Mouse (Mus musculus) hindbrain, embryonic 10.5 days (tissue): Measurements from ENCODE around the gene Fgf8. TPM values are rescaled to one million over a fixed set of nuclear protein-coding genes. Genes with fewer than 3 reads are reported as not detected.

Experiments
- DNase-seq: peaks from one replicate; pipeline ENCODE4 v3.0.0-alpha.2; 2017; ENCODE audit warnings: low spot score
- H3K27ac ChIP-seq: fragments of 300-500 bp; sonication (generic); 2 replicates; pipeline ENCODE4 v1.5.1; 2016; ENCODE audit warnings: mild to moderate bottlenecking, moderate library complexity
- H3K27me3 ChIP-seq: fragments of 300-500 bp; sonication (generic); 2 replicates; pipeline ENCODE4 v1.6.1; 2016; ENCODE audit warnings: mild to moderate bottlenecking; ENCODE audit not compliant: poor library complexity, insufficient read depth, severe bottlenecking
- H3K36me3 ChIP-seq: fragments of 300-500 bp; sonication (generic); 2 replicates; pipeline ENCODE4 v1.6.1; 2016; ENCODE audit warnings: mild to moderate bottlenecking, moderate library complexity
- H3K4me1 ChIP-seq: fragments of 300-500 bp; sonication (generic); replicated peaks from 2 replicates; pipeline ENCODE4 v1.6.1; 2016; ENCODE audit warnings: mild to moderate bottlenecking
- H3K4me3 ChIP-seq: fragments of 300-500 bp; sonication (generic); 2 replicates; pipeline ENCODE4 v1.5.1; 2016; ENCODE audit warnings: mild to moderate bottlenecking, moderate library complexity
- H3K9me3 ChIP-seq: fragments of 300-500 bp; sonication (generic); 2 replicates; pipeline ENCODE4 v1.6.1; 2016; ENCODE audit warnings: mild to moderate bottlenecking, moderate library complexity
- WGBS: fragments of 180-500 bp; shearing (Covaris S2); methylation state at CpG from one replicate; pipeline ENCODE4 v1.1.7; 2016; 5-methylcytosine and 5-hydroxymethylcytosine counted together
- polyA plus RNA-seq: library from polyadenylated mRNA; unstranded; fragments of >200 nt; fragmentation: Nextera tagmentation; extraction: Ambion mirVana; gene quantifications from 2 replicates; pipeline ENCODE4 v1.2.1, GENCODE M21; 2016

The Fgf8 gene
- polyA plus RNA-seq, 1 experiment from 2014 or later: 3.4 TPM

DNA sequence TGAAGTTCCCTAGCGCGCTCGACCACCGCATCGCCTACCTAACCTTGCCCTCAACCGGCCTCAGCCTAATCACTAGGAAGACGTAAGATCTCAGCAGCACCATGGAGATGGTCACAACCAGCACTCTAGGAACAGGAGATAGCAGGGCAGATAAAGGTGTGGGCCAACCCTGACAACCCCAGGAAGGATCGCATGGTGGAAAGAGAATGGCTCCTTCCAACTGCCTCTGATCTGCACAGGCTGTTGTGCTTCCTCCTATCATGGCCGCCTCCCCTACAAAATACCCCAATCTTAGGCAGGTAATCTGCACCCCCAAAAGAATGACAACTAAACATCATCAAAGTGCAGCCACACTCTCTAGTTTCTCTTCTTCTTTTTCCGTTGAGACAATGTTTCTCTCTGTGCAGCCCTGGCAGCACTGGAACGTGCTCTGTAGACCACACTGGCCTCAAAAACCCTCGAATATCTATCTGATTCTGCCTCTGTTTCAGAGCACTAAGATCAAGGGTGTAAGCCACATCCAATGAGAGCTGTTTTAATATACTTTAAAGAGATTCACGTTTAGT, 37.7 kb upstream of the Fgf8 start:
- WGBS: 94% methylated on average over 13 of the region's 13 CpGs
- Histone ChIP-seq H3K27ac (no peak overlapping the region), H3K27me3 (no peaks in the 10 kb centered on the region), H3K36me3 (peaks cover 59% of the 10 kb centered on the region), H3K9me3 (no peaks in the 10 kb centered on the region), H3K4me3 (peak overlapping the region; percentile 95; the same call in 1 of the 2 replicates), H3K4me1 (peaks cover 35% of the 10 kb centered on the region)
- no peak for DNase-seq

DNA sequence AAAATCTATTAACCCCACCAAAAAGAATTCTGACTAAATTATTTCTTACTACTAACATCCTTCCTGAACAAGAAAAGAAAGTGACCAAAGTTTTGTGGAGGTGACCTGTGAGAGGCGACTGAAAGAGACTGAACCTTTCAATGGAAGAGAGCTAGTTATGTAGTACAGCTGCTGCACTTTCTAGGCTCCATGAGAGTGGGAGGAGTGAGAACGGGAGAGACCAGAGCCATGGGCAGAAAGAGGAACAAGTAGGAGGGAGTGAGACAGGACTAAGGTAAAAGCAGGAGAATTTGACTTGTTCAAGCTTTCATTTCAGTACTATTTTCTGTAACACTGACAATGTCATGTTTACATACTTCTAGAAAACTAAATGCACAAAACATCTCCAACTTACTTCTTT, 32.8 kb upstream of the Fgf8 start:
- Histone ChIP-seq H3K4me1 (peaks cover 11% of the 10 kb centered on the region), H3K4me3 (no peak overlapping the region), H3K27ac (no peak overlapping the region), H3K9me3 (no peaks in the 10 kb centered on the region), H3K27me3 (no peaks in the 10 kb centered on the region), H3K36me3 (peaks cover 100% of the 10 kb centered on the region)
- 84% methylated on average over 2 of the region's 2 CpGs for WGBS
- no peak for DNase-seq

DNA sequence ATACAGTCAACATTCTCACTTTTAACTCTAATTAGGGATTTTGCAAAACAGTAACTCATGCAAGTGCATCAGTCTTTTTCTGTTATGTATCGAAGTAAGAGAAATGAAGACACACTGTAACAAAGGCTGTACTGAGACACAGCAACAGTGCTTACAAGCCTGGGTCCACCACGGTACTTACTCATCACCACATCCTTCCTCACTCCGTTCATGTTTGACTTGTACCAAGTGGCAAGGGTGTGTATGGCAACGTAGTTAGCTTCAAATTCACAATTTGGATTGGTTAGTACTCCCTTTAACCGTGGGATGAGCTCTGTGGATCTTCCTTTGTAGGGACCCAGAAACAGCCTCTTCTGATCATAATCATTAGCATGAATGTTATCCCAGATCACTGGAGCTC, 28.8 kb upstream of the Fgf8 start:
- no peaks in the 10 kb centered on the region for H3K4me1 ChIP-seq
- no peaks in the 10 kb centered on the region for H3K9me3 ChIP-seq
- no peak for DNase-seq
- no peak overlapping the region for H3K4me3 ChIP-seq
- peaks cover 100% of the 10 kb centered on the region for H3K36me3 ChIP-seq
- WGBS: 93% methylated on average over 5 of the region's 5 CpGs
- no peaks in the 10 kb centered on the region for H3K27me3 ChIP-seq
- H3K27ac ChIP-seq: no peak overlapping the region

DNA sequence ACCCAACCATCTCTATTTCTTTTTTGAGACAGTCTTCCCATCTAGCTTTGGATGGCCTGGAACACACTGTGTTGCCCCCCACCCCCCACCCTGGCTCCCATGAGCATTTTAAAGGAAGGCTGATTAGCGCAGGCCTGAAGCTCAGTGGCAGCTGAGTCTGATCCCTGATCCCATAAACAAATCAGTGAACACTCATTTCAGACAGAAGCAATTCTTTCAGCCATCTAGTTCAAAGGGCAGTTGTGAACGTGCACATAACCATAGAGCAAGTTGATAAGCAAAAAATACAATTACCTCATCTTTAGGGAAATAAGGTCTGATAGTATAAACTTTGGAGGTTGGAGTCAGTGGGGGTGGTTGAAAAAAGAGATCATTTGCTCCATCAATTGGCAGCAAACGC, 18.1 kb upstream of the Fgf8 start:
- no peaks in the 10 kb centered on the region for H3K27me3 ChIP-seq
- H3K9me3 ChIP-seq: no peaks in the 10 kb centered on the region
- no peak overlapping the region for H3K27ac ChIP-seq
- H3K36me3 ChIP-seq: peaks cover 96% of the 10 kb centered on the region
- no peak for DNase-seq
- WGBS: 93% methylated on average over 3 of the region's 3 CpGs
- no peak overlapping the region for H3K4me3 ChIP-seq
- no peaks in the 10 kb centered on the region for H3K4me1 ChIP-seq

DNA sequence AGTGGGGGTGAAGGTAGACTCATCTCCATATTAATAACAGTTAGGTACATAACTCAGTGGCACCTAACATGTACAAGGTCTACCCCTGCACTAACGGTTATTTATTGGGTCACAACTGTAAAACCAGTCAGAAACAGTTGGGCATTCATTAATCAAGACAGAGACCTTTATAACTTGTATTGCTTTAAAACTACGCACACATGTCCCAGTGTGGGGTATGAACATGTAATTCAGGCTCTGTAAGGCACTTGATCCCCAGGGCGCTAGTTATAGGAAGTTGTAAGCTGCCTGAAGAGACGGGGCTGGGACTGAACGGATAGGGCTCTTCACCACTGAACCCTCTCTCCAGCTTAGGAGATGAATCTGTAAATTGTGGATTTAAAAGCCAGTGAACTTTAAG, 16.0 kb upstream of the Fgf8 start:
- H3K9me3 ChIP-seq: no peaks in the 10 kb centered on the region
- no peak overlapping the region for H3K27ac ChIP-seq
- WGBS: 97% methylated on average over 5 of the region's 5 CpGs
- no peak overlapping the region for H3K4me3 ChIP-seq
- no peaks in the 10 kb centered on the region for H3K27me3 ChIP-seq
- no peaks in the 10 kb centered on the region for H3K4me1 ChIP-seq
- no peak for DNase-seq
- H3K36me3 ChIP-seq: peaks cover 96% of the 10 kb centered on the region

DNA sequence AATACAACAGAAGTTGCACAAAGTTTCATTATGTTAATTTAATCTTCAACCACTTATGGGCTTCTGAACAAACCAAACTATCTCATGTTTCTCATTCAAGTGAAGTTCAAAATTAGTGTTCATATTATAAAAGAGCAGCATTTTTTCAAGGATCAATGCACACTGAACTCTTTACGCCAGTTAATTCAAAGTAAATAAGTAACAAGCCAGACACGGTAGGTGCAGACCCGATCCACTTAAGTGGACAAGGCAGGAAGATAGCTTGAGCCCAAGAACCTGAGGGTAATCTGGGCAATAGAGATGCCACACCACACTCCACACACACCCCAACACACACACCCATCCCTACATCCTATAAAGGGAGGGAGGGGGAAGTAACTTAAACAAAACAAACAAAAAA, 10.8 kb upstream of the Fgf8 start:
- no peaks in the 10 kb centered on the region for H3K9me3 ChIP-seq
- no peak for DNase-seq
- H3K27me3 ChIP-seq: peaks cover 1% of the 10 kb centered on the region; the same call in 1 of the 2 replicates
- H3K4me1 ChIP-seq: peaks cover 14% of the 10 kb centered on the region
- no peak overlapping the region for H3K27ac ChIP-seq
- no peak overlapping the region for H3K4me3 ChIP-seq
- peaks cover 81% of the 10 kb centered on the region for H3K36me3 ChIP-seq
- WGBS: 90% methylated on average over 3 of the region's 3 CpGs

DNA sequence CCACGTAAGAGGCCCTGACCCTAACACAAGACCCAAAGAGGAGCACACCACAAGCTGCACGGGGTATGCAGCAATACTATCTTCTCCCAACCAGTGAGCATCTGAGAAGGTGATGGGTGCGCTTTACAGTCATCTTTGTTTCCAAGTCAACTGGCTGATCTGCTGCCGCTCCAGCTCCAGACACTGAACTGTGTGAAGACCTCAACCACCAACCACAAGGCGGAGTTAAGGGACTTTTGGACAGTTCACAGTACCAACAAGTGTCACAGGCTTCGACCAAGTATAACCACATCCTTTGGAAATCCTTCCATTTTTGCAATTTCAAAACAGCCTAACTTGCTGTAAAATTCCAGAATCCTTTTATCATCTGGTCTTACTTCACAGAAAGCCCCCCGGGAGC, 9.2 kb upstream of the Fgf8 start:
- 93% methylated on average over 7 of the region's 7 CpGs for WGBS
- Histone ChIP-seq H3K4me1 (peaks cover 28% of the 10 kb centered on the region), H3K36me3 (peaks cover 64% of the 10 kb centered on the region), H3K27ac (no peak overlapping the region), H3K9me3 (no peaks in the 10 kb centered on the region), H3K4me3 (no peak overlapping the region), H3K27me3 (peaks cover 14% of the 10 kb centered on the region)
- DNase-seq: no peak

DNA sequence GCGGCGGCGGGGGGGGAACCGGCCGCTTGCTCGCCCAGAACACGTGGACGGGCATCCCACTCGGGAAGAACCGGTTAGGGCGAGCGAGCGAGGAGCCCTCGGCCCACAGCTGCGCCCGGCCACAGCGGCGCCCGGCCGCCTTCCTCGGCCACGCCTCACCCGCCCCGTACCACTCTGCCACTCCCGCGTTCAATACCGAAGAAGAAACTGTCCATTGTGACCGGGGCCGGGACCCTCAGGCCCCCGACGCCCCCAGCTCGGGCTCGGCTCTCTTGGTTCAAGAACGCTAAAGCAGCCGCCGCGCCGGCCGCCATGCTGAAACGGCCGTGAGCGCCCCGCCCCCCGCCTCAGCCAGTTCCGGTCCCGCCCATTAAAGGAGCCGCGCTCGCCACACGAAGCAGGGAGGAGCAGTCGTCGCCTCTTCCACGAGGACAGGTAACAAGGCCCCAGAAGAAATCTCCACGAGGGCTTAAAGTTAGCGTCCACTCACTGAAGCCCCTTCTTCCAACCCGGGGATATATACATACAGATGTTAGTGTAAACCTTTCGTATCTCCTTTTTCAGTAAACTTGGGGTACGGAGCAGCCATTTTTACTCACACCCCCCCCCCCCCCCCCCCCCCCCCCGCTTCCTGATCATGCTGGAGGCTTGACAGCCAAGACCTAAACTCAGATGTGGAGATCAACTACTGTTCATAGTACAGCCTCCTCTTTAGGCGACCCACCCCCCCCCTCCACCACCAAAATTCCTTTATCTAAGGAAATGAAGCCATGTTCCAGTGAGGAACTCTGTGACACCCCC, 6.7 kb upstream of the Fgf8 start, which contains the start of gene Npm3:
Gene Npm3, minus strand, starts transcription at position 349 of the 801 bp plus-strand sequence.
- peak within 1 kb of the TSS; percentile 97 for H3K4me3 ChIP-seq
- peaks cover 38% of the 10 kb centered on the region for H3K27me3 ChIP-seq
- H3K4me1 ChIP-seq: peaks cover 42% of the 10 kb centered on the region
- H3K9me3 ChIP-seq: no peaks in the 10 kb centered on the region
- H3K27ac ChIP-seq: peak within 1 kb of the TSS; percentile 88
- peaks cover 39% of the 10 kb centered on the region for H3K36me3 ChIP-seq
- peak; percentile 91 for DNase-seq
- under 1% methylated on average over 60 of the region's 60 CpGs for WGBS

DNA sequence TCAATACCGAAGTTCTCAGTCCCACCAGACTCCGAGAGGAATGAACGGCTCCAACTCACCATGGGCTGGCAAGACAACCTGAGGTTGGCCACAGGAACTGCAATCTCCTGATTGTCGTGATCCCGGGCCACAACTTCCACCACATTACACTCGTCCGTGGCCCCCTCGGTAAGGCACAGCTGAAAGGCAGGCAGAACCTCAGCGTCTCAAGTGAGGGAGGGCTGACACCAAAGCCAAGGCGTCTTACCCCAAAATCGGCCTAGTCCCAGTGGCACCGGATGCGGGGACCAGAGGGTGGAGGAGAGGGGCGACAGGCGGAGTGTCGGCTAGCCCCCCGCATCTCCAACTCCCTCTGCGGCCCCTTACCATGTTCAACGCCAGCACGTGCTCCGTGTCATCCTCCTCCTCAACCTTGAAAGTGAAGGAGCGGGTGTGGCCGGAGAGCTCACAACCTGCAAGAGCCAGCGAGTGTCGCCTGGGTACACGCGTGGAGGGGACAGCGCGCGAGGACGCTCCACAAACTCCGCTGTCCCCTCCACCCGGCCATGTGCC, 6.1 kb upstream of the Fgf8 start:
- Histone ChIP-seq H3K9me3 (no peaks in the 10 kb centered on the region), H3K4me1 (peaks cover 42% of the 10 kb centered on the region), H3K27ac (peak overlapping the region; percentile 88), H3K36me3 (peaks cover 33% of the 10 kb centered on the region), H3K4me3 (peak overlapping the region; percentile 97), H3K27me3 (peaks cover 45% of the 10 kb centered on the region)
- DNase-seq: no peak
- WGBS: 4% methylated on average over 33 of the region's 33 CpGs

DNA sequence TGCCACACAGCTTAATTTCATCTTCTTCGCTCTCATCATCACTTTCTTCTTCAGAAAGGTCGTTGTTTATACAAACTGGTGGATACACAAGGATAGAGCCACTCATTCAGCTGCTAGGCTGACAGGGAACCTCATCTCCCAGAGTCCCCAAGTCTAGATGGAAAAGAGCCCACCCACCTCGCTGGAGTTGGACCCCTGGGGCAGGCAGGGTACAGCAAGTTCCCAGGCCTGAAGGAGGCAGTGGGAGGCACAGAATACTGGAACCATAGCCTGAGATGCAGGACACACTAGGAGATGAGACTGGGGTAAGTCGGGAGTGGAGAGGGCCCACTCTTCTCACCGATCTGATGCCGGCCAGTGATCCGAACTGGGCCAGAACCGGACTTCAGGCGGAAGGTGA, 5.5 kb upstream of the Fgf8 start:
- Histone ChIP-seq H3K9me3 (no peaks in the 10 kb centered on the region), H3K36me3 (peaks cover 27% of the 10 kb centered on the region), H3K27me3 (peaks cover 51% of the 10 kb centered on the region), H3K4me1 (peaks cover 45% of the 10 kb centered on the region), H3K27ac (no peak overlapping the region), H3K4me3 (peak overlapping the region; percentile 97)
- 57% methylated on average over 9 of the region's 9 CpGs for WGBS
- DNase-seq: no peak

DNA sequence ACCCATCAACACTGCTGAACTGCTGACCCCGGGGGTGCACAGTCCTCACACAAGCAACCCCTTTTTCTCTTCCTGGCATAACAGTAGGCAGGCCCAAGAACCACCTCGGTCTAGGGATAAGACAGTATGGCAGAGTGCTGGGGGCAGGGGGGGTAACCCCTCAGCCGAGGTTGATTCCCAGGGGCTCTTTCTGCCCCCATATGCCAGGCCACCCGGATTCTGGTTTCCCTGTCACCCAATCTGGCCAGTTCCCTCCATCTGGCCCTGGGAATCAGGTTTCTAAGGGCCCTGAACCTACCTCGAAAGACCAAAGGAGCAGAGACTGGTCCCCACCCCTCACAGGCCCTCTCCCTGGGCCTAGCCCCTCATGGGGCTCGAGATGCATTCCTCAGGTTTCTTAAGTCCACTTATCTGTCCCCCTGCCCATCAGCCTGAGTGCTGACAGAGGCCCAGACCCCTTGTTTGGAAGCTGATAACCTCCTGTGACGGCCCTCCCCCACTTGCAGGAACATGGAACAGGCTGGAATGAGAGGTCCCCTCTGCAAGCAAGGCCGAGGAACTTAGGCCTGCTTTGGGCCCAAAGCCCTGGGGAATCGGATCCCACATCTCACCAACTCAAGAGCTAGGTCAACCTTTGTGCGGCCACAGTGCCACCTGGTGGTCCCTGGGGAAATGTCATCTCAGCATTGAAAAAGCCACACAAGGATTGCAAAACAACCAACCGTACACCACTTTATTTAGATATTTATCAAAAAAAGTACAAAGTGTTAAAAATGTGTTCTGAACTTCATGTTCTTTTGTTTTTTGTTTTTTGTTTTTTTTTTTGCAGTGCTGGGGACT, 4.5 kb upstream of the Fgf8 start:
- Histone ChIP-seq H3K36me3 (peaks cover 18% of the 10 kb centered on the region), H3K4me1 (peaks cover 55% of the 10 kb centered on the region), H3K27ac (no peak overlapping the region), H3K4me3 (no peak overlapping the region), H3K9me3 (no peaks in the 10 kb centered on the region), H3K27me3 (peaks cover 60% of the 10 kb centered on the region)
- WGBS: 30% methylated on average over 11 of the region's 11 CpGs
- DNase-seq: peak; percentile 85

DNA sequence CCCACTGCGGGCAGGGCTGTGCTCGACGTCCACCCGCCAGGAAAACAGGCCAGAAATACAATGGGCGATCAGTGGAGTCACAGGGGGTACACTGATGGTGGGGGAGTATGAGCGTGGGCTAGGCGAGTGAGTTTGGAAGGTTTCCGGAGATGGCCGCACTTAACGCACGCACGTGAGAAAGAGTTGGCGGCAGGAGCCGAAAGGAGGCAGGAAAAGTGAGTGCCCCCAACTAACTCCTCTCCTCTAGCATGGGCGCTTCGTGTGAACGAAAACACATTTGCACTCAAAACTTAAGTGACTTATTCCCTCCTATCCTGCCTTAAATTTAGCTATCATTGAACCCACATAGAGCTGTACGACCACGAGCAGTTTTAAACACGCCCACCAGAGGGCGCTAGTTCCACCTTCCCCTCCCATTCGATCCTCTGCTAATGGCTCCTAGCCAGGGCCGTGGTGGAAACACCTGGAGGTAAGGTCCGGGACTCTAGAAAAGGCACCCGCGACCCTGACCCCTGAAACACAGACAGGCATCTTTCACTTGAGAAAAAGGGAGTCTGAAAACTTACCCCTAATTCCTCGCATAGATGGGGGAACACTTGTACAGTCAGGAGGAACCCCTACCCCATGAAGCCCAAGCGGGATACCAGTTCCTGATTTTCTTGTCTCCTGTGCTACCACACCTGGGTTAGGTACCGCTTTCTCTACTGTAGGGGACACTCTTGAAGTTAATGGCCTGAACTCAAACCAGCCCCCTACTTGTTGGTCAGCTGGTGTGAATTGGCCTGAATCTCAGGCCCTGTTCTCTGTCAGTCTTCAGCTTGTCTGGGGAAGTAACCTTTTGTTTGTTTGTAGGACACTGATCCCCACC, 3.7 kb upstream of the Fgf8 start:
- Histone ChIP-seq H3K9me3 (no peaks in the 10 kb centered on the region), H3K27ac (no peak overlapping the region), H3K4me1 (peaks cover 64% of the 10 kb centered on the region), H3K36me3 (peaks cover 9% of the 10 kb centered on the region), H3K4me3 (peak overlapping the region; percentile 26), H3K27me3 (peaks cover 69% of the 10 kb centered on the region)
- DNase-seq: peak; percentile 76
- 7% methylated on average over 29 of the region's 29 CpGs for WGBS
